Mouse (Mus musculus): ENCODE data around the gene Pdcd7. TPM values are rescaled to one million over a fixed set of nuclear protein-coding genes. Genes with fewer than 3 reads are reported as not detected.

Pdcd7 gene
- polyA plus RNA-seq (2017; shearing (Covaris generic)): 23.4 TPM

GRCm38 (mm10) chr9:65345854-65346475, at the start of gene Pdcd7:
Gene Pdcd7, plus strand, starts transcription at chr9:65346104.

GRCm38 (mm10) chr9:65360641-65361448, 14.9 kb downstream of the Pdcd7 start, which contains the start of gene Ubap1l:
Gene Ubap1l, plus strand, starts transcription at chr9:65361041.

GRCm38 (mm10) chr9:65391613-65391964, 45.7 kb downstream of the Pdcd7 start, which contains the start of gene Kbtbd13:
Gene Kbtbd13, minus strand, starts transcription at chr9:65391652.

GRCm38 (mm10) chr9:65398279-65398678, 52.4 kb downstream of the Pdcd7 start, which contains the start of gene Rasl12:
Gene Rasl12, plus strand, starts transcription at chr9:65398506.

Other genes starting within 250 kb of the Pdcd7 start
- gene Igdcc4, start 244.6 kb upstream of the Pdcd7 start, polyA plus RNA-seq (2017; shearing (Covaris generic)): 0.07 TPM
- gene Igdcc3, start 204.9 kb upstream of the Pdcd7 start, polyA plus RNA-seq (2017; shearing (Covaris generic)): not detected
- gene Parp16, start 150.8 kb upstream of the Pdcd7 start, polyA plus RNA-seq (2017; shearing (Covaris generic)): 10.1 TPM
- not detected for gene Cilp, start 80.9 kb upstream of the Pdcd7 start, polyA plus RNA-seq (2017; shearing (Covaris generic))
- gene Clpx, start 51.8 kb upstream of the Pdcd7 start, polyA plus RNA-seq (2017; shearing (Covaris generic)): 27.9 TPM
- gene Ubap1l, start 14.9 kb downstream of the Pdcd7 start, polyA plus RNA-seq (2017; shearing (Covaris generic)): not detected
- not detected for gene Kbtbd13, start 45.5 kb downstream of the Pdcd7 start, polyA plus RNA-seq (2017; shearing (Covaris generic))
- gene Rasl12, start 52.4 kb downstream of the Pdcd7 start, polyA plus RNA-seq (2017; shearing (Covaris generic)): not detected
- not detected for gene Slc51b, start 76.9 kb downstream of the Pdcd7 start, polyA plus RNA-seq (2017; shearing (Covaris generic))
- gene Mtfmt, start 89.7 kb downstream of the Pdcd7 start, polyA plus RNA-seq (2017; shearing (Covaris generic)): 25.9 TPM
- 79.2 TPM for gene Spg21, start 114.8 kb downstream of the Pdcd7 start, polyA plus RNA-seq (2017; shearing (Covaris generic))
- gene Ankdd1a, start 174.1 kb downstream of the Pdcd7 start, polyA plus RNA-seq (2017; shearing (Covaris generic)): not detected
- gene Plekho2, start 233.9 kb downstream of the Pdcd7 start, polyA plus RNA-seq (2017; shearing (Covaris generic)): 44.6 TPM
- 0.11 TPM for gene Pif1, start 241.1 kb downstream of the Pdcd7 start, polyA plus RNA-seq (2017; shearing (Covaris generic))

Data from effector memory CD4-positive, alpha-beta T cell, adult 5 months (primary cell).